Mouse (Mus musculus): ENCODE results near the gene Mlec.

- no peak for TF ChIP-seq CTCF (IDR thresholded peaks at IDR 0.05; ENCODE audit: control insufficient read depth, insufficient read depth, insufficient read length)
- no peak for TF ChIP-seq MAX (IDR thresholded peaks at IDR 0.05)
- TF ChIP-seq USF1 (IDR thresholded peaks at IDR 0.05; ENCODE audit: low read depth) = no peak
- TF ChIP-seq FOSL1 (IDR thresholded peaks at IDR 0.05; ENCODE audit: insufficient read depth, low read length, poor library complexity, severe bottlenecking) = no peak
- TF ChIP-seq MYOD1 (IDR thresholded peaks at IDR 0.05; ENCODE audit: control insufficient read depth, insufficient read length, low read depth) = no peak
- TF ChIP-seq MYOG (IDR thresholded peaks at IDR 0.05; ENCODE audit: control insufficient read depth, extremely low read depth, insufficient read length) = no peak
Observed at GRCm38 (mm10) chr5:115146747-115147130, 11.2 kb downstream of the Mlec start.

Data from C2C12 (cell line).